Mouse (Mus musculus): ENCODE measurements around the gene Sult1e1. TPM values are rescaled to one million over a fixed set of nuclear protein-coding genes. Genes with fewer than 3 reads are reported as not detected.

Sult1e1 gene
- not detected in 2 replicates for polyA plus RNA-seq (2015; fragmentation: Nextera tagmentation; extraction: Ambion mirVana)

DNA sequence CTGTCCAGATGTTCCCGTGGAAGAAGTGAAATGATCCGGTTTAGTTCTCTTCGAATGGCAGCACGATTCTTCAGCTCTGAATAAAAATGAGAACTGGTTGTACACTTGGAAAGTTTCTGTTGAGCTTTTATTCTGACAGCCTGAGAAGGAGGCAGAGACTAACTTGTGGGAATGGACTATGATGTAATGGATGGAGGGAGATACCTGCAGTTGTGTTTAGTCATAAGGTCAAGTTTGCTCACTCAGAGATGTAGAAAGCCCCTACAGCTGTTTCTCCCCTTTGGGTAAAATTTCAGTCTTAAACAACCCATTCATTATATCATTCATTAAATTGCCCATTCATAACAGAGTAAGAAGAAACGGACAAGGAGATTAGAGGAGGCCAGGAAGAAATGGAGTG, at the start of gene Sult1e1:
Gene Sult1e1 (minus strand): TSS at position 101 of the 400 bp plus-strand sequence.
- ATAC-seq (replicated peaks; ENCODE audit: extremely low read depth, insufficient read depth, low FRiP score), result no peak
- no peaks in the 10 kb centered on the region for H3K4me1 ChIP-seq (ENCODE audit: control insufficient read depth, insufficient read depth, low read length)
- 76% methylated on average over 5 of the region's 5 CpGs for WGBS
- no peak within 1 kb of the TSS for H3K4me3 ChIP-seq (ENCODE audit: low read length)
- H3K9ac ChIP-seq (ENCODE audit: low read length), result no peak within 1 kb of the TSS
- no peaks in the 10 kb centered on the region for H3K36me3 ChIP-seq (ENCODE audit: control insufficient read depth, insufficient read depth)
- no peak within 1 kb of the TSS for H3K27ac ChIP-seq (ENCODE audit: low read length)
- no peak within 1 kb of the TSS for H3K4me2 ChIP-seq (ENCODE audit: low read depth, low read length)
- H3K9me3 ChIP-seq (replicated peaks; ENCODE audit: control insufficient read depth, low read length), result no peaks in the 10 kb centered on the region
- no peaks in the 10 kb centered on the region for H3K27me3 ChIP-seq (ENCODE audit: control insufficient read depth, insufficient read depth, low read length)

DNA sequence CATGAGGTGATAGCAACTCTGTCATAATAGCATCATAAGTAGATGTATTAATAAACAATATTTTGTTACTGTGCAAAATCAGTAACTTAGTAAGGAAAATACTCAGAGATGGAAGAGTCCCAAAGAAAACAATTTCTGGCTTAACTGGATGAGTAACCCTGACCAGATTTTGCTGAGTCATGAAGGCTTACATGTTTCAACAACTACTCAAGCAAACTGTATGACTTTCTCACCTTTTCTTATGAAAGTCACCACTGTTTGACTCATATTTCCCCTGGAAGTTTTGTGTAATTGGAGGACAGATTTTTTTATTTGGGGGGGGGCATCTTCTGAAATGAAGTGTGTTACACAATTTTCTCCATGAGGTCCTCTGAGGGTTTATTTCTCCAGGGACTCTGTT, 31.3 kb upstream of the Sult1e1 start:
- H3K9me3 ChIP-seq (replicated peaks; ENCODE audit: control insufficient read depth, low read length), result no peaks in the 10 kb centered on the region
- no peak for ATAC-seq (replicated peaks; ENCODE audit: extremely low read depth, insufficient read depth, low FRiP score)
- H3K27me3 ChIP-seq (ENCODE audit: control insufficient read depth, insufficient read depth, low read length), result no peaks in the 10 kb centered on the region
- no peak overlapping the region for H3K9ac ChIP-seq (ENCODE audit: low read length)
- no peaks in the 10 kb centered on the region for H3K36me3 ChIP-seq (ENCODE audit: control insufficient read depth, insufficient read depth)
- no peak overlapping the region for H3K4me3 ChIP-seq (ENCODE audit: low read length)
- no peaks in the 10 kb centered on the region for H3K4me1 ChIP-seq (ENCODE audit: control insufficient read depth, insufficient read depth, low read length)
- no peak overlapping the region for H3K4me2 ChIP-seq (ENCODE audit: low read depth, low read length)
- H3K27ac ChIP-seq (ENCODE audit: low read length), result no peak overlapping the region

- H3K4me3 ChIP-seq (ENCODE audit: low read length), result no peak overlapping the region
- H3K36me3 ChIP-seq (ENCODE audit: control insufficient read depth, insufficient read depth), result no peaks in the 10 kb centered on the region
- no peak overlapping the region for H3K9ac ChIP-seq (ENCODE audit: low read length)
- H3K27ac ChIP-seq (ENCODE audit: low read length), result no peak overlapping the region
- H3K27me3 ChIP-seq (ENCODE audit: control insufficient read depth, insufficient read depth, low read length), result no peaks in the 10 kb centered on the region
- no peak for ATAC-seq (replicated peaks; ENCODE audit: extremely low read depth, insufficient read depth, low FRiP score)
- no peaks in the 10 kb centered on the region for H3K9me3 ChIP-seq (replicated peaks; ENCODE audit: control insufficient read depth, low read length)
- H3K4me2 ChIP-seq (ENCODE audit: low read depth, low read length), result no peak overlapping the region
- no peaks in the 10 kb centered on the region for H3K4me1 ChIP-seq (ENCODE audit: control insufficient read depth, insufficient read depth, low read length)
- 80% methylated on average over 2 of the region's 2 CpGs for WGBS
Observed at GRCm38 (mm10) chr5:87615128-87615390, 23.7 kb upstream of the Sult1e1 start.

GRCm38 (mm10) chr5:87614364-87615127, 23.2 kb upstream of the Sult1e1 start:
- no peak overlapping the region for H3K4me2 ChIP-seq (ENCODE audit: low read depth, low read length)
- H3K4me1 ChIP-seq (ENCODE audit: control insufficient read depth, insufficient read depth, low read length), result no peaks in the 10 kb centered on the region
- no peaks in the 10 kb centered on the region for H3K27me3 ChIP-seq (ENCODE audit: control insufficient read depth, insufficient read depth, low read length)
- H3K9me3 ChIP-seq (replicated peaks; ENCODE audit: control insufficient read depth, low read length), result no peaks in the 10 kb centered on the region
- H3K36me3 ChIP-seq (ENCODE audit: control insufficient read depth, insufficient read depth), result no peaks in the 10 kb centered on the region
- H3K4me3 ChIP-seq (ENCODE audit: low read length), result no peak overlapping the region
- H3K27ac ChIP-seq (ENCODE audit: low read length), result no peak overlapping the region
- H3K9ac ChIP-seq (ENCODE audit: low read length), result no peak overlapping the region
- no peak for ATAC-seq (replicated peaks; ENCODE audit: extremely low read depth, insufficient read depth, low FRiP score)

- no peaks in the 10 kb centered on the region for H3K27me3 ChIP-seq (ENCODE audit: control insufficient read depth, insufficient read depth, low read length)
- H3K9ac ChIP-seq (ENCODE audit: low read length), result no peak overlapping the region
- no peaks in the 10 kb centered on the region for H3K36me3 ChIP-seq (ENCODE audit: control insufficient read depth, insufficient read depth)
- H3K27ac ChIP-seq (ENCODE audit: low read length), result no peak overlapping the region
- ATAC-seq (replicated peaks; ENCODE audit: extremely low read depth, insufficient read depth, low FRiP score), result no peak
- 59% methylated on average over 3 of the region's 3 CpGs for WGBS
- H3K4me3 ChIP-seq (ENCODE audit: low read length), result no peak overlapping the region
- H3K4me2 ChIP-seq (ENCODE audit: low read depth, low read length), result no peak overlapping the region
- no peaks in the 10 kb centered on the region for H3K4me1 ChIP-seq (ENCODE audit: control insufficient read depth, insufficient read depth, low read length)
- no peaks in the 10 kb centered on the region for H3K9me3 ChIP-seq (replicated peaks; ENCODE audit: control insufficient read depth, low read length)
Observed at GRCm38 (mm10) chr5:87601018-87601417, 9.6 kb upstream of the Sult1e1 start.

DNA sequence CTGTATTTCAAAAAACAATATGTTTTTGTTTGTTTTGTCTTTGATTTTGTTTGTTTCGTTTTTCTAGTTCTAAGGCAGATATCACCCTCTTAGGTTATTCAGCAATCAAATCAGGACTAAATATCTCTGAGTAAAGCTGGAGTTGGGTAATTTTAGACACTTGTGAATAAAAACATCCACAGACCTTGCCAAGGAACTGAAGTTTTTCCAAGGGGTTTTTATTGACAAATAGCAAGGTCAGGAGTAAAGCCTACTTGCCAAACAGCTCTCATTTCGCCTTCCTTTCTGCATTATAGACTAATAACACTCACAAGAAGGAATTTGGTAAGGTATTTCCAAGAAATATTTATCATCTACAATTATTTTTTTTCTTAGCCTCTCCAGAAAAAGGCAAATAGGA, 6.5 kb upstream of the Sult1e1 start:
- Histone ChIP-seq H3K27me3 (ENCODE audit: control insufficient read depth, insufficient read depth, low read length) (no peaks in the 10 kb centered on the region), H3K4me3 (ENCODE audit: low read length) (no peak overlapping the region), H3K9ac (ENCODE audit: low read length) (no peak overlapping the region), H3K27ac (ENCODE audit: low read length) (no peak overlapping the region), H3K4me1 (ENCODE audit: control insufficient read depth, insufficient read depth, low read length) (no peaks in the 10 kb centered on the region), H3K4me2 (ENCODE audit: low read depth, low read length) (no peak overlapping the region), H3K36me3 (ENCODE audit: control insufficient read depth, insufficient read depth) (no peaks in the 10 kb centered on the region), H3K9me3 (replicated peaks; ENCODE audit: control insufficient read depth, low read length) (no peaks in the 10 kb centered on the region)
- WGBS, result 57% methylated on average over 2 of the region's 2 CpGs
- ATAC-seq (replicated peaks; ENCODE audit: extremely low read depth, insufficient read depth, low FRiP score), result no peak

DNA sequence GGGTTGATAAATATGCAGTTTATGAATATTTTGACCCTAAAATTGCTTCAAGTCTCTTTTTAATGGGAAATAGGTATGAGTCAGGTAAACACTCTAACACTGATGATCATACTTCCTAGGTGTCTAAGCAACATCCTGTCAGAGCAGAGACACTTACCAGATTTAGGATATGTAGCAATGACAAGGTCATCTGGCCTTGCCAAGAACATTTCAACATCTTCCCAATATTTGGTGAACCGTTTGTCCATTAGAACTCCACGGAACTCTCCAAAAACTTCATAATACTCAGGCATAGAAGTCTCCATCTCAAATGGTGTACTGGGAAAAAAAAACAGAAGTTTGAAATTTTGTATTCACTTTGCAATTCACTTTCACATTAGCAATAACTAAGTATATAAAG, 1.5 kb downstream of the Sult1e1 start:
- H3K27me3 ChIP-seq (ENCODE audit: control insufficient read depth, insufficient read depth, low read length), result no peaks in the 10 kb centered on the region
- H3K9me3 ChIP-seq (replicated peaks; ENCODE audit: control insufficient read depth, low read length), result no peaks in the 10 kb centered on the region
- no peak overlapping the region for H3K4me2 ChIP-seq (ENCODE audit: low read depth, low read length)
- H3K27ac ChIP-seq (ENCODE audit: low read length), result no peak overlapping the region
- 58% methylated on average over 2 of the region's 2 CpGs for WGBS
- H3K9ac ChIP-seq (ENCODE audit: low read length), result no peak overlapping the region
- no peak for ATAC-seq (replicated peaks; ENCODE audit: extremely low read depth, insufficient read depth, low FRiP score)
- no peaks in the 10 kb centered on the region for H3K4me1 ChIP-seq (ENCODE audit: control insufficient read depth, insufficient read depth, low read length)
- no peak overlapping the region for H3K4me3 ChIP-seq (ENCODE audit: low read length)
- H3K36me3 ChIP-seq (ENCODE audit: control insufficient read depth, insufficient read depth), result no peaks in the 10 kb centered on the region

DNA sequence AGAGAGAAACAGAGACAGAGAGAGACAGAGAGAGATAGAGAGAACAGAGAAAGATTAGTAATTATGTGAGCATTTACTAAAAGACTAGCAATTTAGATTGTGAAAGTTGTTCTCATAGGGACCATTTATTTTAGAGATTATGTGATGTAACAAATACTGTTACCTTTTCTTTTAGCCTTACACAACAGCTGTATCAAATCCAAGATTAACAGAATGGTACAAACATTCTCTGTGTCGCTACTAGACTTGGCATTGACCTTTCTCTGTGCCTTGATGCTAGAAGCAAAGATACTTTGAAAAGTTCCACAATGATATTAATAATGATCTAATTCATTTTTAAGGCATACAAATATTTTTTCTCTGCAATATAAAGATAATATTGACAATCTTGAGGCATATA, 11.0 kb downstream of the Sult1e1 start:
- no peak for ATAC-seq (replicated peaks; ENCODE audit: extremely low read depth, insufficient read depth, low FRiP score)
- Histone ChIP-seq H3K27ac (ENCODE audit: low read length) (no peak overlapping the region), H3K27me3 (ENCODE audit: control insufficient read depth, insufficient read depth, low read length) (no peaks in the 10 kb centered on the region), H3K4me2 (ENCODE audit: low read depth, low read length) (no peak overlapping the region), H3K4me1 (ENCODE audit: control insufficient read depth, insufficient read depth, low read length) (no peaks in the 10 kb centered on the region), H3K36me3 (ENCODE audit: control insufficient read depth, insufficient read depth) (no peaks in the 10 kb centered on the region), H3K4me3 (ENCODE audit: low read length) (no peak overlapping the region), H3K9me3 (replicated peaks; ENCODE audit: control insufficient read depth, low read length) (no peaks in the 10 kb centered on the region), H3K9ac (ENCODE audit: low read length) (no peak overlapping the region)
- 66% methylated on average over 1 of the region's 1 CpGs for WGBS

- Histone ChIP-seq H3K36me3 (ENCODE audit: control insufficient read depth, insufficient read depth) (no peaks in the 10 kb centered on the region), H3K9ac (ENCODE audit: low read length) (no peak overlapping the region), H3K27me3 (ENCODE audit: control insufficient read depth, insufficient read depth, low read length) (no peaks in the 10 kb centered on the region), H3K27ac (ENCODE audit: low read length) (no peak overlapping the region), H3K9me3 (replicated peaks; ENCODE audit: control insufficient read depth, low read length) (no peaks in the 10 kb centered on the region), H3K4me1 (ENCODE audit: control insufficient read depth, insufficient read depth, low read length) (no peaks in the 10 kb centered on the region), H3K4me3 (ENCODE audit: low read length) (no peak overlapping the region), H3K4me2 (ENCODE audit: low read depth, low read length) (no peak overlapping the region)
- no peak for ATAC-seq (replicated peaks; ENCODE audit: extremely low read depth, insufficient read depth, low FRiP score)
- 62% methylated on average over 1 of the region's 1 CpGs for WGBS
Observed at GRCm38 (mm10) chr5:87574174-87574573, 17.2 kb downstream of the Sult1e1 start.
